Mouse (Mus musculus) thymus, adult 2 months (tissue): ENCODE data around the gene Elfn1.

ENCODE experiments used
- CTCF ChIP-seq: fragments of 200-500 bp; IDR thresholded peaks from 2 replicates; pipeline ENCODE4 v1.5.1; 2012; ENCODE audit warnings: mild to moderate bottlenecking, control low read depth, low read length, moderate library complexity, borderline replicate concordance; ENCODE audit not compliant: control insufficient read depth, poor library complexity, insufficient read depth; ENCODE audit errors: extremely low read depth
- POLR2A ChIP-seq: fragments of 200-500 bp; IDR thresholded peaks from 2 replicates; pipeline ENCODE4 v1.6.1; 2012; ENCODE audit warnings: mild to moderate bottlenecking, low read length, control low read depth, moderate library complexity; ENCODE audit not compliant: control insufficient read depth, poor library complexity, insufficient read depth; ENCODE audit errors: extremely low read depth

DNA sequence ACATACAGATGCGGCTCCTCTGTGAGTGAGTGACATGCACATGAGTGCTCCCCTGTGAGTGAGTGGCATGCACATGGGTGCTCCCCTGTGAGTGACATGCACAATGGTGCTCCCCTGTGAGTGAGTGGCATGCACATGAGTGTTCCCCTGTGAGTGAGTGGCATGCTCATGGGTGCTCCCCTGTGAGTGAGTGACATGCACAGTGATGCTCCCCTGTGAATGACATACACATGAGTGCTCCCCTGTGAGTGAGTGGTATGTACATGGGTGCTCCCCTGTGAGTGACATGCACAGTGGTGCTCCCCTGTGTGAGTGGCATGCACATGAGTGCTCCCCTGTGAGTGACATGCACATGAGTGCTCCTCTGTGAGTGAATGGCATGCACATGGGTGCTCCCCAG lies 74.2 kb downstream of the Elfn1 start:
- TF ChIP-seq POLR2A (no peak), CTCF (no peak)
